Mouse (Mus musculus) telencephalon, adult 2 months (tissue): ENCODE measurements around the gene Tcf3.
A peak's percentile ranks its signal among the peaks of the same experiment; 100 is the strongest.

Experiments
- DNase-seq: peaks from one replicate; pipeline ENCODE4 v3.0.0-alpha.2; 2011; ENCODE audit warnings: low read depth, low spot score

Tcf3 gene

DNA sequence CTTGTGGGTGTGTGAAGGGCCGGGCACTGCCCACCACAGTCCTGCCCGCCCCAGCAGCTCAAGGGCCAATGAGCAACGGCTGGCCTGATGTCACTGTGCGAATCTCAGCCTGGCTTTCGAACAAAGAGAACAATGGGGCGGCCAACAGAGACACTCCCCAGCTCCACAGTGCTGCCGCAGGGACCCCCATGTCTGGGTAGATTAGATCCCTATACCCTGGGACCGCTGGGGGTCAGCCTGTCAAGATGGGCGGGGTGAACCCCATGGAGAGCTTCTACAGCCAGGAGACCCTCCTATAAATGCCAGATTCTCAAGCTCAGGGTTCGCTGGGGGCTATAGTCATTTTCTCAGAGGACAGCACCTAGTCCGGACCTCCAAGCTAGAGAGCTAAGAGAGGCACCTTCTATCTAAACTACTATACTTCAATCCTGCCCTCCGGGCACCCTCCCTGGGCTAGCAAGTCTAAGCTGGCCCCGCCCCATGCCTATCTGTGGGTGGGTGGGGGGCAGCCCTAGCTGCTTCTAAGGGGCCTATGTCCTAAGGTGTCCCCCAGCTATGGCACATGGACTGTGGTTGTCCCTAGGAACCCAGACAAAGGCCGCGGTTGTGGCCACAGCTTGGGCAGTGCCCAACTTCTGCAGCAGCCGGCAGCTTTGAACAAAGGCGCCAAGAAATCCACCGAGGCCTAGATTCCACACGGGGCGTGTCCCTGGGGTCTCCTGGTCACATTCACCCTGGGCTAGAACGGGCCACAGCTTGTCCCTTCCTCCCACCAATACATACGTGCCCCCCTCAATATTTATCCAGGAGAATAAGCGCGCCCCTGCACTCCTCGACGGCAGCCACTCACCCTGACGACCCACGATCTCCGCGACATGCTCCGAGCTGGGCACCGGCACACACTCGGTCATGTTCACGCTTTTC is 47.4 kb downstream of the Tcf3 start:
- no peak for DNase-seq

DNA sequence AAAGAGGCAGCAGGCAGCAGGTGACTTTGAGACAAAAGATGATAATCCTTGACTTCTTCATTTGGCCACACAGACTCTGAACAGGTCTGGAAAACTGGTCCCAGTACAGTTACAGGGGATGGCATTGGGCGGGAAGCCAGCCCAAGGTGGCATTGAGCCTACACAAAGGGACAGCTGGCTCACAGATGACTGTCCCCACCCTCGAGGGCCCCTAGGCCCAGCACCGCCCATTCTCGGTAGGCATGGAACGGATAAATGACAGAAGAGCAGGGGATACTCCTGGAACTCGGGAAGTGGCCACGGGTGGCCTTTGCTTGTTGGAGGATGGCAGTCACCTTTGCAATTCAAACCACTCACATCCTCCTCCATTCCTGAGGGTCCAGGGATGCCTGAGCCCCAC is 48.1 kb downstream of the Tcf3 start:
- DNase-seq, result no peak

DNA sequence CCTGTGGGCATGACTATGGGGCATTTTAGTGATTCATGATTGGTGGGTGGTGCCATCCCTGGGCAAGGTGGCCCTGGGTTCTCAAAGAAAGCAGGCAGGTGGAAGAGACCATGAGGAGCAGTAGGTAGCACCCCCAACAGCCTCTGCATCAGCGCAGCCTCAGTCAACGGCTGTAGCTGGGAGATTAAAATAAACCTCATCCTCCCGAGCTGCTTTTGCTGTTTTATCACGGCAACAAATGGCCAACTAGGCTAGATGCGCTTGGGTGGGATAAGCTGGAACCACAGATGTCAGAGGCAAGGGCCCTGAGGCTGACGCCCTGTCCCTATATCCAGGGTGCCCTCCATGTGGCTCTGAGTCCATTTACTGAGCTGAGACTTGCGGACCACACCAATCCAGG is 48.7 kb downstream of the Tcf3 start:
- DNase-seq, result no peak

DNA sequence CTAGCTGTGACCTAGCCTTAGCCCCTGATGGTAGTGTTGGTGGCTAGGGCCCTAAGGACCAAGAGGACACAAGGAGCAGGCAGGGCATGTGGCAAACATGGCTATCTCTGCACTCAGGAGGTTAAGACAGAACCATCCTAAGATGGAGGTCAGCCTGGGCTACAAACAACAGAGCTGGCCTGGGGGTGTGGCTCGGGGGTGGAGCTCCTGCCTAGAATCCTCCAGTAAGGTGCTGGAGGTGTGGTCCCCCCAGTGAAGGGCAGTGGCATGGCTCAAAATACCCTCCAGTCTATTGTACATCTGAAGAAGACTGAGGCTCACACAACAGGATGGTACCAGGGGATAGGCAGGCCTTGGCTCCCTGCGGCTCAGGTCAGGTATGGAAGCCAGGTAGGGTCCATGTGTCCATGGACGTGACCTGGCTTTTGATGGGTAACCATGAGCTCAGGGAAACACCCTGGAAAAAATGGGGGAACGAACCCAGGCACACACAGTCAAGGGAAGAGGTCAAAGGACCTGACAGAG is 49.3 kb downstream of the Tcf3 start:
- no peak for DNase-seq

DNA sequence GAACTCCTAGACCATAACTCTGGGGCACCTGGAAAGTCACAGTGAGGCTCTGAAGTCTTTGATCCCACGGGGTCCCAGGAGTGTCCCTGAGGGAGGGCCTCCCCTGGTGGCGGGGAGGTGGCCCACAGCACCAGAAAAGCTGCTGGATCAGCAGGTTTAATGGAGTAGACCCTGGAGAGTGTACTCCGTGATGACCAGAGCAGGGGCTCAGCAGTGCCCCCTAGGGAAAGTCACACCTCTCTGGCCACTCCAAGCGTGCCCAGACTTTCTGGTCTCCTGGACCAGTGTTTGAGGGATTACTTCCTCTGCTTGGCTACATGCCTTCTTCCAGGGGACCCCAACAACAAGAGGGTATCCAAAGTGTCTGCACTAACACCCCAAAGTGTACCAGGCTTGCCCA is 50.0 kb downstream of the Tcf3 start:
- no peak for DNase-seq

DNA sequence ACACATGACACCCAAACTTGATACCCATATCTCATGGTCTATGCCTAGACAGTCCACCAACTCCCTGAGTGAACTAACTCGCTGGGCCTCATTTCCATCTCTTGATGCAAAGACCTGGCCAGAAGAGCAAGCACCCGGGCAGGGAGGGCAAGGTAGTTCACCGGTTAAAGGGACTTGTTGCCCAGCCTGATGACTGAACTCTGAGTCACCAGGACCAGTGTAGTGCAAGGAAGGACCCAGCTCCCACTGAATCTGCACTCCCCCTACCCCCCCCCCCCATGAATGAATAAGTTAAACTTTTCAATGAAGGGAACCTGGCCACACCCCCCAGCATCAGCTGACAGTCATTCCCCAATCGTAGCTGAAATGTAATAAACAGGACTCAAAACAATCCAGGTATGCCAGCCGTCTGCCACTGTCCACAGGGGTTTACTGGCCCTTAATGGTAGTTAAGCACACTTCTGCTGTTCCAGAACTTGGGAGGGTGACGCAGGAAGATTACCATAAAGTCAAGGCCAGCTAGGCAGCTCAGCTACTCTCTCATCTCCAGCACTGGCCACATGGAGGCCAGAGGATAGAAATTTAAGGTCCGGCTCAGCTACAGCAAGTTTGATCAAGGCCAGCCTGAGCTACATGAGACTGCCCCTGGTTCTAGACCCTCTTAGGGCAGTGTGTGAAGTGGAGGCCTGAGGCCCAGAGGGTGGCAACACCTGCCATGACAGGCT is 50.6 kb downstream of the Tcf3 start:
- no peak for DNase-seq

DNA sequence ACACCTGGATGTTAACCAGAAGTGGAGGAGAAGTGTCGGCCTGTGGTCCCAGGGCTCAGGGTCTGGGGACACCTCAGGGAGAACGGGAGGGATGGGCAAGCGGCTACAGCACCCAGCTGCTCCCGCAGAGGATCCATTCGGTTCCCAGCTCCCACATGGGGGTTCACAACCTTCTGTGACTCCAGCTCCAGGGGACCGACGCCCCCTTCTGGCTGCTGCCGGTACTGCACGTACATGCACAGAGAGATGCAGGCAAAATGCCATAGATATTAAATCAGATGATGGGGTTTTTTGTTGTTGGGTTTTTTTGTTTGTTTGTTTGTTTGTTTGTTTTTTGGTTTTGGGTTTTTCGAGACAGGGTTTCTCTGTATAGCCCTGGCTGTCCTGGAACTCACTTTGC is 55.7 kb downstream of the Tcf3 start:
- no peak for DNase-seq

DNA sequence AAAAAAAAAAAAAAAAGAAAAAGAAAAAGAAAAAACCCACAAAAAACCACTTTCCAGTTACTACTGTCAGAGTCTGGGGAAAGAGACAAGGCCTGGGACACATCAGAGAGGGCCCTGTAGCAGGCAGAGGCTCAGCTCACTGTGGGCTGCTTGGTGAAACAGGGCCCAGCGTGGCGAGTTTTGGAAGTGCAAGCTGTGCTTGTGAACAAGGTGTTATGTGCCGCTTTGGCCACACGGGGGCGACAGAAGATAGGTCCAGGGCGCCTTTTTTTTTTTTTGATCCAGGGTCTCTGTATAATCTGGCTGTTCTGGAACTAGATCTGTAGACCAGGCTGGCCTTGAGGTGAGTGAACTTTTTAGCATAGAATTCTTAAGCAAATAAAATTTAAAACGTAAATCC is 57.3 kb downstream of the Tcf3 start:
- peak; percentile 74 for DNase-seq

DNA sequence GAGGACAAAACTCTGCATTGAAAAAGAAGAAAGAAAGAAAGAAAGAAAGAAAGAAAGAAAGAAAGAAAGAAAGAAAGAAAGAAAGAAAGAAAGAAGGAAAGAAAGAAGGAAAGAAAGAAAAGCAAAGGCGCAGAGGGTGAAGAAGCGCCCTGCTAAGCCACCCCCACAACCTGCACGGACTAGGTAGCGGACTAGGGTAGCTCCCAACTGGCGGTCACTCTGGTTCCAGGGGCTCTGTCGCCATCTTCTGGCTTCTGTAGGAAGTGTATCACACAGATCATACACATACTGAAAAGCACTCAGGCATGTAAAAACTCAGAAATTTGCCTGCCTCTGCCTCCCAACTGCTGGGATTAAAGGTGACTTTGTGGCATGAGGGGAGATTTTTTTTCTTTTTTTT is 59.4 kb downstream of the Tcf3 start:
- DNase-seq, result no peak

DNA sequence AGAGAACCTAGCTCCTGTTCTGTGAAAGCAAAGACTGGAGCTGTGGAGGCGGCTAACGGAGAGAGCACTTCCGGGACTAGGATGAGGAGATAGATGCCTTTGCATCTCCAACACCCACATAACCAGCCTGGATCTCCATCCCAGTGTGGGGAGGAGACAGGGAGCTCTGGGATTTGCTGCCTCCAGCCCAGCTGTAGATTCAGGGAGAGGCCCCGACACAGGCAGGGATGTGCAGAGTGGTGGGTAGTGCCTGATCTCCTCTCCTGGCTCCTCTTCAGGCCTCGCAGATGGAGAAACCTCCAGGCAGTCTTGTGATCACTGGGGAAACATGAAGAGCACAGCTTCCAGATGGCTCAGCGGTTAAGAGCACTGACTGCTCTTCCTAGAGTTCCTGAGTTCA is 60.7 kb downstream of the Tcf3 start:
- DNase-seq, result peak; percentile 67

DNA sequence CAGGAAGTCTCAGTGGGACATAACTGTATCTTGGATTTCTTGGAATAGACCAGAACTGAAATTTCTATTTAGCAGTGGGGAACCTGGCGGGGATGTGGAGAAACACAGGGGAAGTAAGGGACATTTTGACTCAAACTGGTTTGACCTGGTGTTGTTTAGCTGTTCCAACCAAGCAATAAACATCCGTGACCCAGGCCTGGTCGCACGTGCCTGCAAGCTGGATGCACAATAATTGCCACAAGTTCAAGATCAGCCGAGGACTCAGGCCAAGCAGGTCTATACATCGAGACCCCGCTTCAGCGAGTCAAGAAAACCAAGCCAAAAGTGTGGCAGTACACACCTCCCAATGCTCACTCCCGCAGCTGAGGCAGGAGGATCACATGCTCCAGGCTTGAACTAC is 61.5 kb downstream of the Tcf3 start:
- no peak for DNase-seq

DNA sequence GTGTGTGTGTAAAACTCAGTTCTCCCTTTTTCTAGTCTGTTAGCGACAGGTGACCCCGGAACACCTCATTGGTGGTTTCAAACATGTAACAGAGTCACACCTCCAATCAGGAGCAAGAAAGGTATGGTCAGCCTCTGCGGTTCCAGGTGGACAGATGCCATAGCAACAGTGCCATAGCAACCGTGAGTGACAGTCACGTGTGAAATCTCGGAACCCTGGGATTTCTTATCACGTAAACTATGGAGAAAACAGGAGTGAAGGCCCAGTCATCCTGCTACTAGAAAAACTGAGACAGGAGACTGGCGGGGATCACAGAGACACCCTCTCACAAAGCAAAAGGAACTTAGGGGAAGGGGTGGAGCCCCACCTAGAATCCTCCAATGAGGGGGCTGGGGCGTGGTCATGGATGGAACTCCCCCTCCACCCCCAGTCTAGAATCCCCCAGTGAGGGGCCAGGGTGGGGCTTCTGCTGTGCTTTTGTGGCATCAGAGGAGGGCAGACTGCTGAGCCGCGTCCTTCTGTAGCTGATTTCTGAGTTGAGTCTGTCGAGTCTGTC is 62.0 kb downstream of the Tcf3 start:
- DNase-seq, result peak; percentile 71

DNA sequence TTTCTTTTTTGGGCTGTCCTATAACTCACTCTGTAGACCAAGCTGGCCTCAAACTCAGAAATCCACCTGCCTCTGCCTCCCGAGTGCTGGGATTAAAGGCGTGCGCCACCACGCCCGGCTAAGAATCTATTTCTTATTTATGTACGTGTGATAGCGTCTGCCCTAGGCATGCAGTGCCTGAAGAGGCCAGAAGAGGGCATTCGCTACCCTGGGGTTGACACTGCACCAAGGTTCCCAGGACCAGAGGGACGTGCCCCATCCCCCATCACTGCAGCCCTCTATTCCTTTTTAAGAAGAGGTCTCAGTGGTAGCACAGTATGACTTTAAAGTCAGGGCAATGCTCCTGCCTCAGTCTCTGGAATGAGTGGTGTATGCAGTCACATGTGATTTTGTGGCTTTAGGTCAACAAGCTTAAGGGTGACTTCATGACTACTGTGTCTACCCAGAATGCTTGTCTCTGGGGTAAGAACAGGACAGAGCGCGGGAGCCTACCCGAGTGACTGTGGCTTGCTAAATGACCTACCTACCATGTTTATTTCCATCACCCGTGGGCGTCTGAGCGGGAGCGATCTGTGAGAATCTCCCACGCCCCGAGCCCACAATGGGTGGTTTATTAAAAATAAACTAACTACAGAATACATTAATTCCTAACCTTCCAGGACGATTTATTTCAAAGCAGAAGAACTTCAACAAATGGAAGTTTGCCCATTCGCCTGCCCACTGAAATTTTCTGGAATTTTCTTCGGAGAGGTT is 63.3 kb downstream of the Tcf3 start:
- peak; percentile 58 for DNase-seq

DNA sequence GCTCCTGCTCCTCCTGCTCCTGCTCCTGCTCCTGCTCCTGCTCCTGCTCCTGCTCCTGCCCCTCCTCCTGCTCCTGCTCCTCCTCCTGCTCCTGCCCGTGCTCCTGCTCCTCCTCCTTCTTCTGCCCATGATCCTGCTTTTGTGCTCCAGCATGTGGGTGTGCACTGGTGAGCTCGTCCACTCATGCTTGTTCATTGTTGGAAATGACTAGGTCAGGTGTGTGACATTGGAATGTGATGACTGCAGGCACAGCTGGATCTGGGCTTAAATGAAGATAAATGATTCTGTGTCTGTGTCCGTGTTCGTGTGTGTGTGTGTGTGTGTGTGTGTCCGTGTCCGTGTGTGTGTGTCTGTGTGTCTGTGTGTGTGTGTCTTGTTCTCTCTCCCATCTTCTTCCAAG is 65.1 kb downstream of the Tcf3 start:
- no peak for DNase-seq

DNA sequence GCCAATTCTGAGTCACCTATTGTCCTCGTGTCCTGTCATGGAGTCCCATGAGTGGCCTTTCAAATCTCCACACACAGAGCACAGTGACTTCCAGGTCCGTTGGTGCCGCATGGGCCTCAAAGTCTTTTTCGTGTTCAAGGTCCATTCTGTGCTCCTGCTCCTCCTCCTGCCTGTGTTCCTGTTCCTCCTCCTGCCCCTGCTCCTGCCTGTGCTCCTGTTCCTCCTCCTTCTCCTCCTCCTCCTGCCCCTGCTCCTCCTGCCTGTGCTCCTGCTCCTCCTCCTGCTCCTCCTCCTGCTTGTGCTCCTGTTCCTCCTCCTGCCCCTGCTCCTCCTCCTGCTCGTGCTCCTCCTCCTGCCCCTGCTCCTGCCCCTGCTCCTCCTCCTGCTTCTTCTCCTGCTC is 65.5 kb downstream of the Tcf3 start:
- DNase-seq, result no peak

DNA sequence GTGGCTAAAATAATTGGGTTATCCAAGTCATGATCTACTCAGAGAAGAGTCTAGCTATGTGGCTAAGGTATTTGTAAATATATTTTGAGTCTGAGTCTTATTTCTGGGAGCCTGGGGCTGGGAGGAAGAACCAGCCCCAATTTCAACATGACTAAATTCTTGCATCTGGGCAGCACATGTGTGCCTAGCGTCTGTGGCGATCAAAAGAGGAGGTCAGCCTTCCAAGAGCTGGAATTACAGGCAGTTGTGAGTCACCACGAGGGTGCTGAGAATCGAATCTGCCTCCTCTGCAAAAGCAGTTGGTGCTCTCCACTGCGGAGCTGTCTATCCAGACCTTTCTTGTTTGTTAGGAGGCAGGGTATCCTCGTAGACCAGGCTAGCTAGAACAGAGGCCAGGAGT is 67.7 kb downstream of the Tcf3 start:
- DNase-seq, result no peak

DNA sequence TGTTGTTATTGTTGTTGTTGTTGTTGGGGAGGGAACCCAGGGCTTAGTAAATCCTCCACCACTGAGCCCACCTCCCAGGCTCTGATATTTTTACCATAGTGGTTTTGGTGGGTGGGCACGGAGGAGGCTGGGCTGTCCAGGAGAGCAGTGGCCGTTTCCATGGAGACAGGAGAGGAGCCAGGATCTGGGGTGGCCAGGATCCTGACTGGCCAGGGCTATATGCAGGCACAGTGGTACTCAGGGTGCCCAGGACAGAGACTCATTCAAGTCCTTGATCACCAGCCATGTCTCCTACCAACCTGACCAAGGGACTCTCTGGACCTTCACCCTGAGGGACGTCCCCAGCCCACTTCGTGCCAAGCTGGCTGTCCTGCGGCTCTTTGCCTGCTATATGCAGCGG is 69.7 kb downstream of the Tcf3 start:
- no peak for DNase-seq
